Mouse (Mus musculus) neural tube, embryonic 12.5 days (tissue): ENCODE measurements around the gene Tctex1d4. TPM values are rescaled to one million over a fixed set of nuclear protein-coding genes. Genes with fewer than 3 reads are reported as not detected.

Experiments used
- ATAC-seq: fragments of 200-750 bp; cut with Nextera tagmentation; 2 replicates; pipeline ENCODE4 v1.8.0; 2017; ENCODE audit warnings: low read depth, mild to moderate bottlenecking, moderate TSS enrichment, moderate library complexity; ENCODE audit not compliant: low FRiP score
- H3K27ac ChIP-seq: fragments of 300-500 bp; sonication (generic); 2 replicates; pipeline ENCODE4 v1.5.1; 2016
- H3K27me3 ChIP-seq: fragments of 300-500 bp; sonication (generic); replicated peaks from 2 replicates; pipeline ENCODE4 v1.6.1; 2016; ENCODE audit warnings: mild to moderate bottlenecking
- H3K36me3 ChIP-seq: fragments of 300-500 bp; sonication (generic); 2 replicates; pipeline ENCODE4 v1.6.1; 2016; ENCODE audit warnings: mild to moderate bottlenecking
- H3K4me1 ChIP-seq: fragments of 300-500 bp; sonication (generic); 2 replicates; pipeline ENCODE4 v1.6.1; 2016
- H3K4me2 ChIP-seq: fragments of 300-500 bp; sonication (generic); replicated peaks from 2 replicates; pipeline ENCODE4 v1.6.1; 2016; ENCODE audit warnings: mild to moderate bottlenecking
- H3K4me3 ChIP-seq: fragments of 300-500 bp; sonication (generic); 2 replicates; pipeline ENCODE4 v1.5.1; 2016
- H3K9ac ChIP-seq: fragments of 300-500 bp; sonication (generic); 2 replicates; pipeline ENCODE4 v1.6.1; 2016; ENCODE audit warnings: mild to moderate bottlenecking
- H3K9me3 ChIP-seq: fragments of 300-500 bp; sonication (generic); 2 replicates; pipeline ENCODE4 v1.6.1; 2016; ENCODE audit warnings: mild to moderate bottlenecking
- WGBS: fragments of 180-500 bp; shearing (Covaris S2); methylation state at CpG from one replicate; pipeline ENCODE4 v1.1.7; 2016; 5-methylcytosine and 5-hydroxymethylcytosine counted together
- polyA plus RNA-seq: library from polyadenylated mRNA; unstranded; fragments of >200 nt; fragmentation: Nextera tagmentation; extraction: Ambion mirVana; gene quantifications from 2 replicates; pipeline ENCODE4 v1.2.1, GENCODE M21; 2016

The Tctex1d4 gene
- polyA plus RNA-seq, 1 experiment from 2014 or later: not detected

GRCm38 (mm10) chr4:117122209-117122608 lies 4.4 kb upstream of the Tctex1d4 start:
- H3K9ac ChIP-seq: no peak overlapping the region
- H3K4me2 ChIP-seq: no peak overlapping the region
- no peak for ATAC-seq
- H3K27me3 ChIP-seq: no peaks in the 10 kb centered on the region
- peaks cover 6% of the 10 kb centered on the region; the same call in 1 of the 2 replicates for H3K36me3 ChIP-seq
- no peaks in the 10 kb centered on the region for H3K9me3 ChIP-seq
- H3K4me1 ChIP-seq: peaks cover 23% of the 10 kb centered on the region
- H3K27ac ChIP-seq: no peak overlapping the region
- WGBS: 89% methylated on average over 4 of the region's 4 CpGs
- no peak overlapping the region for H3K4me3 ChIP-seq

- Histone ChIP-seq H3K27me3 (no peaks in the 10 kb centered on the region), H3K27ac (no peak overlapping the region), H3K4me2 (no peak overlapping the region), H3K36me3 (peaks cover 19% of the 10 kb centered on the region), H3K4me3 (no peak overlapping the region), H3K9me3 (no peaks in the 10 kb centered on the region), H3K9ac (no peak overlapping the region), H3K4me1 (peaks cover 23% of the 10 kb centered on the region)
- 92% methylated on average over 7 of the region's 9 CpGs for WGBS
- no peak for ATAC-seq
Measured at GRCm38 (mm10) chr4:117123546-117124217, 2.9 kb upstream of the Tctex1d4 start.

- 86% methylated on average over 3 of the region's 3 CpGs for WGBS
- ATAC-seq: no peak
Measured at GRCm38 (mm10) chr4:117124218-117124517, 2.4 kb upstream of the Tctex1d4 start.

GRCm38 (mm10) chr4:117124518-117125347 lies 1.9 kb upstream of the Tctex1d4 start:
- Histone ChIP-seq H3K27ac (no peak overlapping the region; the same call in 1 of the 2 replicates), H3K9me3 (no peaks in the 10 kb centered on the region), H3K4me2 (peak overlapping the region; percentile 39; the same call in 1 of the 2 replicates), H3K9ac (peak overlapping the region; percentile 41), H3K4me3 (no peak overlapping the region), H3K4me1 (peaks cover 23% of the 10 kb centered on the region), H3K27me3 (no peaks in the 10 kb centered on the region), H3K36me3 (peaks cover 27% of the 10 kb centered on the region)
- WGBS: 74% methylated on average over 14 of the region's 14 CpGs
- ATAC-seq: no peak

More at GRCm38 (mm10) chr4:117124218-117124517, 2.4 kb upstream of the Tctex1d4 start:
- no peaks in the 10 kb centered on the region for H3K9me3 ChIP-seq
- H3K4me2 ChIP-seq: no peak overlapping the region
- H3K9ac ChIP-seq: no peak overlapping the region
- H3K4me1 ChIP-seq: peaks cover 23% of the 10 kb centered on the region
- H3K27me3 ChIP-seq: no peaks in the 10 kb centered on the region
- H3K36me3 ChIP-seq: peaks cover 24% of the 10 kb centered on the region
- no peak overlapping the region for H3K27ac ChIP-seq
- H3K4me3 ChIP-seq: no peak overlapping the region

- 31% methylated on average over 8 of the region's 8 CpGs for WGBS
- Histone ChIP-seq H3K9me3 (no peaks in the 10 kb centered on the region), H3K4me1 (peaks cover 27% of the 10 kb centered on the region), H3K4me3 (no peak within 1 kb of the TSS), H3K9ac (peak within 1 kb of the TSS; percentile 41), H3K27ac (no peak within 1 kb of the TSS; the same call in 1 of the 2 replicates), H3K4me2 (peak within 1 kb of the TSS; percentile 39), H3K36me3 (peaks cover 34% of the 10 kb centered on the region), H3K27me3 (no peaks in the 10 kb centered on the region; the same call in 1 of the 2 replicates)
- ATAC-seq: no peak
Measured at GRCm38 (mm10) chr4:117125348-117125909, 1.2 kb upstream of the Tctex1d4 start, which contains the start of gene Btbd19. Btbd19 (minus strand) TSS chr4:117125725.

- peaks cover 32% of the 10 kb centered on the region for H3K4me1 ChIP-seq
- peak overlapping the region; percentile 39; the same call in 1 of the 2 replicates for H3K4me2 ChIP-seq
- H3K9me3 ChIP-seq: no peaks in the 10 kb centered on the region
- H3K27me3 ChIP-seq: no peaks in the 10 kb centered on the region; the same call in 1 of the 2 replicates
- ATAC-seq: 0 out of 2 replicates have a peak, but pooled peaks have one; percentile 17
- no peak overlapping the region for H3K27ac ChIP-seq
- 0 out of 2 replicates have a peak overlapping the region, but pooled peaks have one; percentile 41 for H3K9ac ChIP-seq
- WGBS: 54% methylated on average over 15 of the region's 15 CpGs
- peaks cover 36% of the 10 kb centered on the region for H3K36me3 ChIP-seq
- no peak overlapping the region for H3K4me3 ChIP-seq
Measured at GRCm38 (mm10) chr4:117125910-117126674, 502 bp upstream of the Tctex1d4 start.

GRCm38 (mm10) chr4:117127991-117128686 lies 1.5 kb downstream of the Tctex1d4 start:
- Histone ChIP-seq H3K27me3 (peaks cover 8% of the 10 kb centered on the region; the same call in 1 of the 2 replicates), H3K4me1 (peaks cover 45% of the 10 kb centered on the region), H3K9ac (no peak overlapping the region), H3K36me3 (peaks cover 36% of the 10 kb centered on the region), H3K27ac (no peak overlapping the region), H3K4me2 (no peak overlapping the region), H3K9me3 (no peaks in the 10 kb centered on the region), H3K4me3 (no peak overlapping the region)
- no peak for ATAC-seq
- 88% methylated on average over 33 of the region's 33 CpGs for WGBS

GRCm38 (mm10) chr4:117130790-117131189 lies 4.2 kb downstream of the Tctex1d4 start:
- Histone ChIP-seq H3K27ac (no peak overlapping the region), H3K27me3 (peaks cover 8% of the 10 kb centered on the region; the same call in 1 of the 2 replicates), H3K4me3 (no peak overlapping the region), H3K36me3 (peaks cover 36% of the 10 kb centered on the region), H3K9ac (peak overlapping the region; percentile 6; the same call in 1 of the 2 replicates), H3K9me3 (no peaks in the 10 kb centered on the region), H3K4me1 (peaks cover 35% of the 10 kb centered on the region), H3K4me2 (peak overlapping the region; percentile 80)
- no peak for ATAC-seq
- 45% methylated on average over 6 of the region's 6 CpGs for WGBS

- Histone ChIP-seq H3K4me2 (peak overlapping the region; percentile 80), H3K4me1 (peaks cover 31% of the 10 kb centered on the region), H3K36me3 (peaks cover 36% of the 10 kb centered on the region), H3K27me3 (peaks cover 8% of the 10 kb centered on the region; the same call in 1 of the 2 replicates), H3K9ac (peak overlapping the region; percentile 89; the same call in 1 of the 2 replicates), H3K4me3 (peak overlapping the region; percentile 89; the same call in 1 of the 2 replicates), H3K27ac (peak overlapping the region; percentile 46; the same call in 1 of the 2 replicates), H3K9me3 (no peaks in the 10 kb centered on the region)
- no peak for ATAC-seq
- WGBS: 49% methylated on average over 6 of the region's 6 CpGs
Measured at GRCm38 (mm10) chr4:117131198-117131597, 4.6 kb downstream of the Tctex1d4 start.

GRCm38 (mm10) chr4:117131890-117132793 lies 5.5 kb downstream of the Tctex1d4 start:
- H3K36me3 ChIP-seq: peaks cover 31% of the 10 kb centered on the region
- H3K27me3 ChIP-seq: peaks cover 8% of the 10 kb centered on the region; the same call in 1 of the 2 replicates
- H3K27ac ChIP-seq: peak overlapping the region; percentile 46; the same call in 1 of the 2 replicates
- H3K4me1 ChIP-seq: peaks cover 28% of the 10 kb centered on the region
- ATAC-seq: peak; percentile 52
- peak overlapping the region; percentile 80 for H3K4me2 ChIP-seq
- H3K9me3 ChIP-seq: no peaks in the 10 kb centered on the region
- 9% methylated on average over 7 of the region's 7 CpGs for WGBS
- H3K9ac ChIP-seq: peak overlapping the region; percentile 89
- H3K4me3 ChIP-seq: peak overlapping the region; percentile 89
